Mouse (Mus musculus) embryonic fibroblast, embryonic 13.5 days (primary cell): ENCODE results near the gene Prkar1b.

Experiments used
- CTCF ChIP-seq: IDR thresholded peaks from 2 replicates; pipeline ENCODE4 v1.5.1; 2011; ENCODE audit warnings: mild to moderate bottlenecking, control low read depth, low read length, moderate library complexity, borderline replicate concordance; ENCODE audit not compliant: insufficient read depth
- POLR2A ChIP-seq: IDR thresholded peaks from 2 replicates; pipeline ENCODE4 v1.6.1; 2011; ENCODE audit warnings: low read depth, mild to moderate bottlenecking, control low read depth, low read length, moderate library complexity

GRCm38 (mm10) chr5:139143890-139144289 lies 5.9 kb downstream of the Prkar1b start:
- no peak for TF ChIP-seq CTCF
- TF ChIP-seq POLR2A, result no peak
